Mouse (Mus musculus): ENCODE results near the gene Il22.

- TF ChIP-seq CTCF (IDR thresholded peaks at IDR 0.05), result peak; percentile 50
- no peak for TF ChIP-seq EP300 (IDR thresholded peaks at IDR 0.05)
These were observed 46.1 kb downstream of the Il22 start for GRCm38 (mm10) chr10:118250852-118251295.
